Mouse (Mus musculus): ENCODE measurements at regions not wholly inside any gene's neighbourhood (a gene's known extent, or its start where the extent isn't known, plus 50 kb on each side); places are given as distances from the start of the nearest gene placed in this dataset.
A peak's percentile ranks its signal among the peaks of the same experiment; 100 is the strongest.
"Not testable (repeated sequence)": the region's sequence is repeated elsewhere in the genome, so short reads cannot be mapped to it uniquely, and the experiment has no call there.

- H3K27ac ChIP-seq (ENCODE audit: insufficient read depth, low read depth, low read length) = no peak overlapping the region
- H3K4me3 ChIP-seq (ENCODE audit: insufficient read depth, low read depth, low read length) = no peak overlapping the region
- DNase-seq = peak; percentile 28
- no peaks in the 10 kb centered on the region for H3K4me1 ChIP-seq (ENCODE audit: control insufficient read depth, insufficient read depth, low read length)
- whole genome bisulfite sequencing = 68% methylated on average over 14 of the region's 14 CpGs
- no peaks in the 10 kb centered on the region for H3K36me3 ChIP-seq (ENCODE audit: control insufficient read depth, insufficient read depth, low read length)
- no peaks in the 10 kb centered on the region for H3K27me3 ChIP-seq (replicated peaks; ENCODE audit: control insufficient read depth, insufficient read depth, low read length)
- TF ChIP-seq POLR2A (IDR thresholded peaks at IDR 0.05; ENCODE audit: low read depth, low read length) (no peak), CTCF (conservative IDR thresholded peaks at IDR 0.05; ENCODE audit: insufficient read depth, insufficient read length, low read depth, low read length) (no peak)
Observed at GRCm38 (mm10) chr12:29395401-29395982, 132.7 kb upstream of the Myt1l start.

GRCm38 (mm10) chr12:29404434-29404833 lies 123.8 kb upstream of the Myt1l start:
- Histone ChIP-seq H3K27ac (ENCODE audit: insufficient read depth, low read depth, low read length) (no peak overlapping the region), H3K36me3 (ENCODE audit: control insufficient read depth, insufficient read depth, low read length) (no peaks in the 10 kb centered on the region), H3K4me1 (ENCODE audit: control insufficient read depth, insufficient read depth, low read length) (no peaks in the 10 kb centered on the region), H3K27me3 (replicated peaks; ENCODE audit: control insufficient read depth, insufficient read depth, low read length) (no peaks in the 10 kb centered on the region), H3K4me3 (ENCODE audit: insufficient read depth, low read depth, low read length) (no peak overlapping the region)
- TF ChIP-seq CTCF (conservative IDR thresholded peaks at IDR 0.05; ENCODE audit: insufficient read depth, insufficient read length, low read depth, low read length) (no peak), POLR2A (IDR thresholded peaks at IDR 0.05; ENCODE audit: low read depth, low read length) (no peak)
- 5% methylated on average over 1 of the region's 1 CpGs for WGBS
- DNase-seq = no peak

- Histone ChIP-seq H3K36me3 (ENCODE audit: control insufficient read depth, insufficient read depth, low read length) (no peaks in the 10 kb centered on the region), H3K27ac (ENCODE audit: insufficient read depth, low read depth, low read length) (no peak overlapping the region), H3K4me3 (ENCODE audit: insufficient read depth, low read depth, low read length) (no peak overlapping the region), H3K4me1 (ENCODE audit: control insufficient read depth, insufficient read depth, low read length) (no peaks in the 10 kb centered on the region), H3K27me3 (replicated peaks; ENCODE audit: control insufficient read depth, insufficient read depth, low read length) (no peaks in the 10 kb centered on the region)
- TF ChIP-seq POLR2A (IDR thresholded peaks at IDR 0.05; ENCODE audit: low read depth, low read length) = no peak
- TF ChIP-seq CTCF (conservative IDR thresholded peaks at IDR 0.05; ENCODE audit: insufficient read depth, insufficient read length, low read depth, low read length) = no peak
- no peak for DNase-seq
- WGBS = 87% methylated on average over 8 of the region's 8 CpGs
Observed at GRCm38 (mm10) chr12:29409336-29410055, 118.7 kb upstream of the Myt1l start.

- Histone ChIP-seq H3K4me3 (ENCODE audit: insufficient read depth, low read depth, low read length) (no peak overlapping the region), H3K36me3 (ENCODE audit: control insufficient read depth, insufficient read depth, low read length) (no peaks in the 10 kb centered on the region), H3K27ac (ENCODE audit: insufficient read depth, low read depth, low read length) (no peak overlapping the region), H3K27me3 (replicated peaks; ENCODE audit: control insufficient read depth, insufficient read depth, low read length) (no peaks in the 10 kb centered on the region), H3K4me1 (ENCODE audit: control insufficient read depth, insufficient read depth, low read length) (no peaks in the 10 kb centered on the region)
- WGBS = 86% methylated on average over 3 of the region's 3 CpGs
- no peak for DNase-seq
- TF ChIP-seq POLR2A (IDR thresholded peaks at IDR 0.05; ENCODE audit: low read depth, low read length) (no peak), CTCF (conservative IDR thresholded peaks at IDR 0.05; ENCODE audit: insufficient read depth, insufficient read length, low read depth, low read length) (no peak)
Observed at GRCm38 (mm10) chr12:29433936-29434335, 94.2 kb upstream of the Myt1l start.

- Histone ChIP-seq H3K27me3 (replicated peaks; ENCODE audit: control insufficient read depth, insufficient read depth, low read length) (no peaks in the 10 kb centered on the region), H3K27ac (ENCODE audit: insufficient read depth, low read depth, low read length) (no peak overlapping the region), H3K4me1 (ENCODE audit: control insufficient read depth, insufficient read depth, low read length) (no peaks in the 10 kb centered on the region), H3K4me3 (ENCODE audit: insufficient read depth, low read depth, low read length) (no peak overlapping the region), H3K36me3 (ENCODE audit: control insufficient read depth, insufficient read depth, low read length) (no peaks in the 10 kb centered on the region)
- TF ChIP-seq CTCF (conservative IDR thresholded peaks at IDR 0.05; ENCODE audit: insufficient read depth, insufficient read length, low read depth, low read length) (no peak), POLR2A (IDR thresholded peaks at IDR 0.05; ENCODE audit: low read depth, low read length) (no peak)
- DNase-seq = no peak
- whole genome bisulfite sequencing = 80% methylated on average over 11 of the region's 11 CpGs
Observed at GRCm38 (mm10) chr12:29439343-29440019, 88.7 kb upstream of the Myt1l start.

GRCm38 (mm10) chr12:29465201-29465600 lies 63.0 kb upstream of the Myt1l start:
- H3K4me1 ChIP-seq (ENCODE audit: control insufficient read depth, insufficient read depth, low read length); H3K36me3 ChIP-seq (ENCODE audit: control insufficient read depth, insufficient read depth, low read length); H3K27ac ChIP-seq (ENCODE audit: insufficient read depth, low read depth, low read length); H3K4me3 ChIP-seq (ENCODE audit: insufficient read depth, low read depth, low read length); H3K27me3 ChIP-seq (replicated peaks; ENCODE audit: control insufficient read depth, insufficient read depth, low read length): not testable (repeated sequence)
- DNase-seq = peak; percentile 43
- WGBS = 21% methylated on average over 3 of the region's 3 CpGs

Measured in kidney, adult 2 months (tissue).